Mouse (Mus musculus) forebrain, embryonic 11.5 days (tissue): ENCODE measurements around the gene Rplp2. TPM values are rescaled to one million over a fixed set of nuclear protein-coding genes. Genes with fewer than 3 reads are reported as not detected.

Experiments
- ATAC-seq: fragments of 200-750 bp; cut with Nextera tagmentation; replicated peaks from 2 replicates; pipeline ENCODE4 v1.8.0; 2017; ENCODE audit warnings: moderate TSS enrichment; ENCODE audit not compliant: low FRiP score
- DNase-seq: peaks from one replicate; pipeline ENCODE4 v3.0.0-alpha.2; 2017; ENCODE audit warnings: low spot score
- H3K27ac ChIP-seq: fragments of 300-500 bp; sonication (generic); 2 replicates; pipeline ENCODE4 v1.5.1; 2014; ENCODE audit warnings: low read depth, low read length
- H3K27me3 ChIP-seq: fragments of 300-500 bp; sonication (generic); 2 replicates; pipeline ENCODE4 v1.6.1; 2014; ENCODE audit warnings: mild to moderate bottlenecking, low read length, mixed read lengths; ENCODE audit not compliant: control insufficient read depth, insufficient read depth
- H3K36me3 ChIP-seq: fragments of 300-500 bp; sonication (generic); 2 replicates; pipeline ENCODE4 v1.6.1; 2014; ENCODE audit warnings: mild to moderate bottlenecking, low read length, moderate library complexity, mixed read lengths; ENCODE audit not compliant: control insufficient read depth, insufficient read depth
- H3K4me1 ChIP-seq: fragments of 300-500 bp; sonication (generic); replicated peaks from 2 replicates; pipeline ENCODE4 v1.6.1; 2014; ENCODE audit warnings: low read length, mixed read lengths; ENCODE audit not compliant: control insufficient read depth, insufficient read depth
- H3K4me2 ChIP-seq: fragments of 300-500 bp; sonication (generic); 2 replicates; pipeline ENCODE4 v1.6.1; 2014; ENCODE audit warnings: low read depth, mild to moderate bottlenecking, low read length, moderate library complexity, mixed read lengths; ENCODE audit not compliant: severe bottlenecking
- H3K4me3 ChIP-seq: fragments of 300-500 bp; sonication (generic); 2 replicates; pipeline ENCODE4 v1.5.1; 2014; ENCODE audit warnings: low read depth, low read length
- H3K9ac ChIP-seq: fragments of 300-500 bp; sonication (generic); 2 replicates; pipeline ENCODE4 v1.6.1; 2014; ENCODE audit warnings: low read length
- H3K9me3 ChIP-seq: fragments of 300-500 bp; sonication (generic); 2 replicates; pipeline ENCODE4 v1.6.1; 2016; ENCODE audit warnings: low read length, mixed read lengths; ENCODE audit not compliant: control insufficient read depth
- WGBS: fragments of 180-500 bp; shearing (Covaris S2); extraction: QIAGEN DNeasy Blood & Tissue Kit; methylation state at CpG from one replicate; pipeline ENCODE4 v1.1.7; 2014; 5-methylcytosine and 5-hydroxymethylcytosine counted together
- polyA plus RNA-seq: library from polyadenylated mRNA; unstranded; fragments of >200 nt; fragmentation: Nextera tagmentation; extraction: Ambion mirVana; gene quantifications from 2 replicates; pipeline ENCODE4 v1.2.1, GENCODE M21; 2014

The Rplp2 gene
- polyA plus RNA-seq, 1 experiment from 2014 or later = 968 TPM

- no peak overlapping the region for H3K27ac ChIP-seq
- no peak for DNase-seq
- H3K4me3 ChIP-seq = no peak overlapping the region
- H3K4me1 ChIP-seq = peaks cover 10% of the 10 kb centered on the region
- no peak overlapping the region for H3K9ac ChIP-seq
- H3K4me2 ChIP-seq = no peak overlapping the region
- H3K36me3 ChIP-seq = peaks cover 3% of the 10 kb centered on the region; the same call in 1 of the 2 replicates
- ATAC-seq = no peak
- H3K27me3 ChIP-seq = no peaks in the 10 kb centered on the region
- no peaks in the 10 kb centered on the region for H3K9me3 ChIP-seq
Measured at GRCm38 (mm10) chr7:141451928-141452327, 4.8 kb downstream of the Rplp2 start.

DNA sequence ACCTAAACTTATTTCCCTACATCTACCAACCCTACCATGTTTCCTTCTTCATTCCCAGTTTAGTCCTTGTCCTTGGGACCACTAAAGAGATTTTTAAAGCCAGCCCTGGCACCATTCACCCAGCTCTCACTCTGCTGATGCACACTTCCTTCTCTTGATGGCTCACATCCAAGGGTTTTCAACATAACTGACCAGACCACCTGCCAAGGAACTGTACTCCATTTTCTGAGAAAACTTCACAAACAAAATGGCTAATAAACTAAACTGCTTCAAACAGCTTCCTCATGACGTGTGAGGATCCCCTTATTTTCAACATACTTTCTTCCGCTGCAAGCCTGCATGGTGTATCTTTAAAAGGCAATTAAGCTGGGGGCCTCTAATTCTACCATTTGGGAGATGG is 6.5 kb downstream of the Rplp2 start:
- H3K36me3 ChIP-seq = peaks cover 3% of the 10 kb centered on the region; the same call in 1 of the 2 replicates
- H3K4me1 ChIP-seq = peaks cover 9% of the 10 kb centered on the region
- DNase-seq = no peak
- no peaks in the 10 kb centered on the region for H3K9me3 ChIP-seq
- ATAC-seq = no peak
- H3K27me3 ChIP-seq = no peaks in the 10 kb centered on the region
- no peak overlapping the region for H3K4me2 ChIP-seq
- H3K4me3 ChIP-seq = no peak overlapping the region
- H3K27ac ChIP-seq = no peak overlapping the region
- 78% methylated on average over 2 of the region's 2 CpGs for WGBS
- H3K9ac ChIP-seq = no peak overlapping the region

DNA sequence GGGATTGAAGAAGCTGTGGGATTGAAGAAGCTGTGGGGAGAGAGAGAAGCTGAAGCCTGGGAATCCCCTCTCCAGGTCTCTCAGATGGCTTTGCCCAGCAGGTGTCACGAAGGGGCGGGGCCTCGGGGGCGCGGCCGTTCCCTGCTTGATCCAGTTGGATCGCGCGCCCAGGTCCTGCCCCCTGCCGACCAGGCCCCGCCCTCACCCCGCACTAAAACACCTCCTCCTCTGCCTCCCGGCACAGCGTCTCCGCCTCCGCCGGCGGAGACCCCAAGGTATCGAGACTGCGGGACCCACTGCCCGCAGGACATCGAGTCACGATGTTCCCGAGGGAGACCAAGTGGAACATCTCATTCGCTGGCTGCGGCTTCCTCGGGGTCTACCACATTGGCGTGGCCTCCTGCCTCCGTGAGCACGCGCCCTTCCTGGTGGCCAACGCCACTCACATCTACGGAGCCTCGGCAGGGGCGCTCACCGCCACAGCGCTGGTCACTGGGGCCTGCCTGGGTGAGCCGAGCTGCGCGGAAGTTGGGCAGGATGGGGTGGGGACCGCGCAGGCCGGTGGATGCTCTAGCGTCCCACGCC is 7.9 kb downstream of the Rplp2 start, which contains the start of gene Pnpla2:
TSS of gene Pnpla2 (plus strand) at position 232 of the 585 bp plus-strand sequence.
- Histone ChIP-seq H3K4me2 (peak within 1 kb of the TSS; percentile 88), H3K4me1 (peaks cover 8% of the 10 kb centered on the region), H3K27ac (0 out of 2 replicates have a peak within 1 kb of the TSS, but pooled peaks have one; percentile 5), H3K36me3 (peaks cover 3% of the 10 kb centered on the region; the same call in 1 of the 2 replicates), H3K9me3 (no peaks in the 10 kb centered on the region), H3K27me3 (0 out of 2 replicates have a peak, but pooled peaks cover 2% of the 10 kb centered on the region), H3K4me3 (peak within 1 kb of the TSS; percentile 53), H3K9ac (peak within 1 kb of the TSS; percentile 46)
- ATAC-seq (peak; percentile 80), DNase-seq (peak; percentile 96)
- under 1% methylated on average over 45 of the region's 45 CpGs for WGBS

GRCm38 (mm10) chr7:141455610-141456314 is 8.6 kb downstream of the Rplp2 start:
- H3K27me3 ChIP-seq = peaks cover 4% of the 10 kb centered on the region
- peaks cover 3% of the 10 kb centered on the region; the same call in 1 of the 2 replicates for H3K36me3 ChIP-seq
- H3K4me3 ChIP-seq = peak overlapping the region; percentile 53
- peak overlapping the region; percentile 46 for H3K9ac ChIP-seq
- H3K27ac ChIP-seq = no peak overlapping the region
- peak overlapping the region; percentile 88 for H3K4me2 ChIP-seq
- 3% methylated on average over 23 of the region's 23 CpGs for WGBS
- DNase-seq (no peak), ATAC-seq (peak; percentile 55)
- H3K4me1 ChIP-seq = peaks cover 8% of the 10 kb centered on the region
- no peaks in the 10 kb centered on the region for H3K9me3 ChIP-seq

DNA sequence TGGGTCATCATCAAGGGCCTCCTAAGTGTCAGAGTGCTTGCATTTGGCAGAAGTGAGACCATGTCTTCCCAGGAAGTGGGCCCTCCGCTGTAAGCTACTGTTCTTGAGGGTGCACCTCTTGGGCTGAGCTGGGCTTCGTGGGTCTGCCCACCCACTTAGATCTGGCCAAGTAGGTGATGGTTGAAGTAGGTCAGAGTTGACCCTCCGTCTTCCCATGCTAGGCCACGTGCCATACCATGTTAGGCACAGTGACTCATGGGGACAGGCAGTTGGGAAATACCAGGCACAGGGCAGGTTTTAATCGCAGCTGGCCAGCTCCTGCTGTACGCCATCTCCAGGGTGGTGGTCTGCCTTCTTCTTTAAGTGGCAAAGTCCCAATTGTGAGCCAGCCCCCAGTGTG is 9.6 kb downstream of the Rplp2 start:
- ATAC-seq (no peak), DNase-seq (no peak)
- 89% methylated on average over 6 of the region's 6 CpGs for WGBS
- Histone ChIP-seq H3K4me3 (no peak overlapping the region), H3K9ac (no peak overlapping the region), H3K27me3 (peaks cover 13% of the 10 kb centered on the region), H3K36me3 (peaks cover 3% of the 10 kb centered on the region; the same call in 1 of the 2 replicates), H3K4me2 (no peak overlapping the region), H3K9me3 (no peaks in the 10 kb centered on the region), H3K27ac (no peak overlapping the region), H3K4me1 (peaks cover 11% of the 10 kb centered on the region)

- Histone ChIP-seq H3K27ac (no peak overlapping the region), H3K27me3 (peaks cover 18% of the 10 kb centered on the region), H3K36me3 (no peaks in the 10 kb centered on the region; the same call in 1 of the 2 replicates), H3K4me2 (no peak overlapping the region), H3K9ac (no peak overlapping the region), H3K9me3 (no peaks in the 10 kb centered on the region), H3K4me1 (peaks cover 15% of the 10 kb centered on the region), H3K4me3 (no peak overlapping the region)
- no peak for DNase-seq
- ATAC-seq = no peak
- WGBS = 94% methylated on average over 14 of the region's 14 CpGs
Measured at GRCm38 (mm10) chr7:141457236-141457635, 10.1 kb downstream of the Rplp2 start.

- no peaks in the 10 kb centered on the region for H3K9me3 ChIP-seq
- no peak overlapping the region for H3K9ac ChIP-seq
- H3K36me3 ChIP-seq = no peaks in the 10 kb centered on the region
- H3K27me3 ChIP-seq = peaks cover 27% of the 10 kb centered on the region
- DNase-seq = peak; percentile 79
- no peak overlapping the region for H3K4me2 ChIP-seq
- peaks cover 15% of the 10 kb centered on the region for H3K4me1 ChIP-seq
- no peak overlapping the region for H3K27ac ChIP-seq
- H3K4me3 ChIP-seq = no peak overlapping the region
- 75% methylated on average over 15 of the region's 15 CpGs for WGBS
- ATAC-seq = no peak
Measured at GRCm38 (mm10) chr7:141457986-141458660, 11.0 kb downstream of the Rplp2 start.

DNA sequence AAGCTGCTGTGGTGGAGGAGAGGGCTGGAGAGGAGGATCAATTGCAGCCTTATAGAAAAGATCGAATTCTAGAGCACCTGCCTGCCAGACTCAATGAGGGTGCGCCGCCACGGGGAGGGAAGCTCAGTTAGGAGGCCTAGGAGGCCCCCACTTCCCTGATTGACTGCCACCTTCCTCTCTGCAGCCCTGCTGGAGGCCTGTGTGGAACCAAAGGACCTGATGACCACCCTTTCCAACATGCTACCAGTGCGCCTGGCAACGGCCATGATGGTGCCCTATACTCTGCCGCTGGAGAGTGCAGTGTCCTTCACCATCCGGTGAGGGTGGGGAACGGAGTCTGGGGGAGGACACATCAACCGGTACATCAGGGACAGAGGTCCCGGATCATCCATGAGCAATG is 11.5 kb downstream of the Rplp2 start:
- ATAC-seq = no peak
- 89% methylated on average over 11 of the region's 11 CpGs for WGBS
- H3K27me3 ChIP-seq = peaks cover 33% of the 10 kb centered on the region

More for the DNA sequence above, 11.5 kb downstream of the Rplp2 start:
- Histone ChIP-seq H3K27ac (no peak overlapping the region), H3K9ac (no peak overlapping the region), H3K4me1 (peaks cover 15% of the 10 kb centered on the region), H3K9me3 (no peaks in the 10 kb centered on the region), H3K4me3 (no peak overlapping the region), H3K4me2 (no peak overlapping the region), H3K36me3 (no peaks in the 10 kb centered on the region)
- no peak for DNase-seq
